Mouse (Mus musculus): ENCODE data around the gene Cacnb3.
"Not testable (repeated sequence)": the region's sequence is repeated elsewhere in the genome, so short reads cannot be mapped to it uniquely, and the experiment has no call there.

The Cacnb3 gene

DNA sequence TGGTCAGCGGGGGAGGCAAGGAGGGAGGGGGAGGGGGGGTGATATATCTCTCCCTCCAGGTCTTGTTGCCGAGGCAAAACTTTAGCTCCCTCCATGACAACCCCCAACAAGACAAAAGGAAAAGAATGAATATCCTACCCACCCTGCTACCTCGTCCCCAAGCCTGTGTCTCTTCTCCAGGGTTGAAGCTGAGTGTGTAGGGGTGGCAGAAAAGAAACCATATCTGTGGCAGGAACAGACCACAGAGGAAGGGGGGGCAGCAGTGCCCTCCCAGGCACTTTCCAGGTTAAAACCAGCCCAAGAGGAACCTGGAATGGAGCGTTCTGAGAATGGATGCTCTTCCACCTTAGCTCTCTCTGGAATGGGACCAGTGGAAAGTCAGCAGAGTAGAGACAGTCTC, at the start of gene Cacnb3:
Gene Cacnb3, plus strand, starts transcription at position 301 of the 400 bp plus-strand sequence.
- DNase-seq: no peak

DNA sequence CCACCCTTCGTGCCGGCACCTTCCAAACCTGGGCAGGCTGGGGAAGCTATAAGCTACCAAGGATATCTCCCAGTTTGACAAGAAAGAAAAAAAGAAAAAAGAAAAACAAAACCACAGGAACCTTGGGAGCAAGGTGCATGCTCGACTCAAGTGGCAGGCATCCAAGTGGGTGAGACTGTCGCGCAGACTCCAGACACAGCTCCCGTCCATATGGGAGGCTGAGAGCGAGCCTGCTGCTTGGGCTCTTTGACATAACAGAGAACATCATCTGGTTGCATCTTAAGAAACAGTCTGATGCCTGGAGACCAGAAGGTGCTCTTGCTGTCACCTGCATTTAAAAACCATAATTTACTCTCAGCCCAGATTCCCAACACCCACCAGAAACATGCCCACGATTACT, 48.2 kb upstream of the Cacnb3 start:
- DNase-seq: no peak

DNA sequence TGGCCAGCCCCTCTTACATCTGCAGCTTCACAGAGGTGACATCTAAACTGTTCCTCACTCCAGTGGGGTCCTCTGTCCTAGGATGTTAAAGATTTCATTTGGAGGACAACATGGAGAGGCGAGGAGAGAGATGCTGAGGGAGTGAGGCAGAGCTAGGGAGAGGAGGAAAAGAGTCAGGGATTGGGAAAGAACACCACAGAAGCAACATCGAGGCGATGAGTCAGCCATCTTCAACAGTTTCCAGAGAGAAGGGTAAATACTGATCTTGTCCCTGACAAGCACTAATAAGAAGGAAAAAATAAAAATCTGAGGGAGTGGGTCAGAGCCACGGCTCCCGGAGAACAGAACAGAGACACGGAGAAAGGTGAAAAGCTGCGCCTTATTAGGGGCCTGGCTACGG, 47.6 kb upstream of the Cacnb3 start:
- no peak for DNase-seq

DNA sequence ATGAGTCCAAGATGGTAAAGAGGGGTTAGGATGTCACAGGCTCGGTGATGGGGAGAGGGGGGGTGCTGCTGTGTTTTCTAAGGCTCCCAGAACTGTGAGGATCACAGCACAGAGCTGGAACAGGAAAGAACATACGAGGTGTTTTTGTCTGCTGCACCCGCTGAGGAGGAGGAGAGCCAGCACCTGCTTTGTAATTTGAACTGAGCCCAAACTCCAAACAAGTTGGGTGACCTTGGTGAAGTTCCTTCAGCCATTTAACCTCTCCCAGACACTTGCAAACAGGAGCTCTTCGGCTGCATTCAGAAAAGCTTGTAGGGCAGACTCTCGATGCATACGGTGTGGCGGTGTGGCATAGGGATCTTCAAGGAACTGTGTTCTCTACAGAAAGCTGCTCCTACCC, 45.2 kb upstream of the Cacnb3 start:
- DNase-seq: no peak

DNA sequence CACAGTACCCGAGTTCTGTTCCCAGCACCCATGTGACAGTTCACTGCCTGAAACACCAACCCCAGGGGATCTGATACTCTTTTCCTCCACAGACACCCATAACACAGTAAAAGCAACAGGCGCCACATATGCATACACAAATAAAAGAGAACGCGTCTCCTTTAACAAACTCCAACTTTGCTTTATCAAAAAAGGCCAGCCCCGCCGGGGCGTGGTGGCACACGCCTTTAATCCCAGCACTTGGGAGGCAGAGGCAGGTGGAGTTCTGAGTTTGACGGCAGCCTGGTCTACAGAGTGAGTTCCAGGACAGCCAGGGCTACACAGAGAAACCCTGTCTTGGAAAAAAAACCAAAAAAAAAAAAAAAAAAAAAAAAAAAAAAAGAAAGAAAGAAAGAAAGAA, 44.5 kb upstream of the Cacnb3 start:
- not testable (repeated sequence) for DNase-seq

DNA sequence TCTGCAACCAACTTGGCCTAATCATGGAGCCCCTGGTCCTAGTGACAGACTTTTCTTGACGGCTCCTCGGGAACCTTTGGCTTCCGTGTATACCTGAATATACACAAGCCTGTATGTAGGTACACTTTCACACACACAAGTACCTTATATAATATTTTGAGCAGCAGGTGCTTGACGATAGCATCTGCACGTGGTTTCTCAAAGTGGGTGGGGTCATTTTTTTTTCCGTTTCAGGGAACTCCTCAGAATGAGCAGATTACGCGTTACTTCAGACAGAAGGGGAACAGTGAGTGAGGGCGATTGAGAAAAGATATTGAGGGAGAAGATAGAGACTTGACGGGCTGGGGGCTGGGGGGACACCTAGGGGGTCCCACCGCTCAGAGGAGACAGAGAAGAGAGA, 42.9 kb upstream of the Cacnb3 start:
- DNase-seq: peak; percentile 83

DNA sequence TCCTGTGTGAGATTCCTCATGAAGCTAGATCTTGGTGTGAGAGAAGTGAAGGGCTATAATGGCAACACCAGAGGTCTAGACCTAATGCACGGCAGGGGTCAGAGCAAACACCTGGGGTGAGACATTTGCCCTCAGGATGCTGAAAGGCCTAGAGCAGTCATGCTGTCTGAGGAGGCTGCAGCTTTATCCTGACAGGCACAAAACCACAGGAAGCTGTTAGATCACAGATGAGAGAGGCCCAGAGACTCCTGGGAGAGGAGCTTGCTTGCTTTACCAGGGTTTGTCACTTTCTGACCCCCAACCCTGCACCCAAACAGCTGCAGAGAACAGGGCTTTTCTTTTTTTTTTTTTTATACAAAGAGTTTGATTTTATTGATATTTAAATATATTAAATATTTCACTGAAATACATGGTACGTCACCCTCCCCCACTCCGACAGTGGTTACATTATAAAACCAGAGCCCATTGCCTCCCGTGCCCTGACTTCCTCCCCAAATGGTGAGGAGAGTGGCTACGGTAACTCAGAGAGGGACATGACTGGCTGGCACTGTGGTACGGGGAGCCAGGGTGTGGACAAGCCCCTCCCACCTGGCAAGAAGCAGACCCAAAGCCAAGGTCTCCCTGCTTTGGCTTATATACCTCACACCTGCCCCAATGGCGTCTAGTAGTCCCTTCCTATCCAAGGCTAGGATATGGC, 40.9 kb upstream of the Cacnb3 start:
- DNase-seq: no peak

DNA sequence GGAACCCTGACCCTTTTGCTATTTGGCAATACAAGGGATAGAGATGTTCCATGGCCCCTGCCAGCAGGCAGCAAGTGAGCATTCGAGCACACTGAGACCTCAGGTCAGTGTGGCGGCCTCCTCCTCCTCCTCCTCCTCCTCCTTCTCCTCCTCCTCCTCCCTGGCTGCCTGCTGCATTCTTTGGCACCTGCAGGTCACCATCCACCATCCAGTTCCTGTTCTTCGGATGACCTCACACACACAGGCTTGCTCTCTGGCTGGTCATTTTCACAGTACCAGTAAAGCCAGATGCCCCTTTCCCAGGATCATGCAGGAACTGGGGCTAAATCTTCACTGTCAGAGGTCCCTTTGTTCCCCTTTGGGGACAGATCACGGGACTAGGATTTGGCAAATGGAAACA, 39.2 kb upstream of the Cacnb3 start:
- DNase-seq: peak; percentile 91

DNA sequence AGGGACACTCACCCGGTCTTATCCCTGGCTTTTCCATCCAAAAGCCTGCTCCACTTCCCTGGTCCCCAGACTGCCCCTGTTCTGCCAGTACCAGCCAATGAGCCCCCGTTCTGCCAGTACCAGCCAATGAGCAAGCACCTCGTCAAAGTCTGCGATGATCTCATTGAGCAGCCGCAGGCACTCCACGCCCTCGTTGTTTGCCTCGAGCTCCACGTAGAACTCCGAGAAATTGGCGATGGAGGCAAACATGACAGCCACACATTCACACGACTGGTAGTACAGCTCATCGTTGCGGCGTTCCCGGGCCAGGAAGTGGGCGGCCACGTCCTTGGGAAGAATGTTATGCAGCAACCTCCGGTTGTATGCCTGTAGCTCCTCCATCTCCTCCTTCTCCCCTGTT, 36.4 kb upstream of the Cacnb3 start:
- peak; percentile 90 for DNase-seq

DNA sequence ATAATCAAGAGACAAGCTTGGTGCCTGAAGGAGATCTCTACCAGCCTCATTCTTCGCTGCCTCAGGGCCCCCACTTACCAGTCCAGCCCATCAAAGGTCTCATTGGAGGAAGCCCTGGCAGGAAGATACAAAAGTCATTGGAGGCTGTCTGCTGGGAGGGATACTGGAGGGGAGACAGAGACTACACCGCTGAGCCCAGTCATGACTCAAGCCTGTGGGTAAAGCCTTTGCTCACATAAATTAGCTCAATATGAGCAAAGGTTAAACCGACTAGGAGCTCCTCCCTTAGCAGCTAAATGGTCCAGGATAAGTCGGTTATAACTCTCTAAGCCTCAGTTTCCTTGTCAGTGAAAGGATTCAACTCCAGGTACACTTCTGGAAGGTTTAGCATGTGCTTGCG, 35.6 kb upstream of the Cacnb3 start:
- DNase-seq: no peak

DNA sequence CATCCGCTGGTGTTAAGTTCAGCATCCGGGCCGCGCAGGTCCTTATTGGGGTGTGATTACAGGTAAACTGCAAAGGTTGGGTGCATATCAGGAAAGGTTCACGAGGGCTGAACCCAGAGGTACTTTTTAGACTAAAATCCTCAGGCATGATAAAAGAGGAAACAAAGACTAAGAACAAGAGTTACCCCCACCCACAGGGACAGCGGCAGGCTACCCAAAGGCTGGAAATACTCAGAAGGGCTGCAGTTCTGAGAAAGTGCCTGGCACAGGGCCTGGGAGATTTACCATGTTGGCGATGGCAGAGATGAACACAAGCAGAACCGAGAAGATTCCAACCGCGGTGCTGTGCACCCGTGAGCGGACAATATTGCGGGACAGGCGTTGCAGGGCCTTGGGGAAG, 34.0 kb upstream of the Cacnb3 start:
- DNase-seq: no peak

DNA sequence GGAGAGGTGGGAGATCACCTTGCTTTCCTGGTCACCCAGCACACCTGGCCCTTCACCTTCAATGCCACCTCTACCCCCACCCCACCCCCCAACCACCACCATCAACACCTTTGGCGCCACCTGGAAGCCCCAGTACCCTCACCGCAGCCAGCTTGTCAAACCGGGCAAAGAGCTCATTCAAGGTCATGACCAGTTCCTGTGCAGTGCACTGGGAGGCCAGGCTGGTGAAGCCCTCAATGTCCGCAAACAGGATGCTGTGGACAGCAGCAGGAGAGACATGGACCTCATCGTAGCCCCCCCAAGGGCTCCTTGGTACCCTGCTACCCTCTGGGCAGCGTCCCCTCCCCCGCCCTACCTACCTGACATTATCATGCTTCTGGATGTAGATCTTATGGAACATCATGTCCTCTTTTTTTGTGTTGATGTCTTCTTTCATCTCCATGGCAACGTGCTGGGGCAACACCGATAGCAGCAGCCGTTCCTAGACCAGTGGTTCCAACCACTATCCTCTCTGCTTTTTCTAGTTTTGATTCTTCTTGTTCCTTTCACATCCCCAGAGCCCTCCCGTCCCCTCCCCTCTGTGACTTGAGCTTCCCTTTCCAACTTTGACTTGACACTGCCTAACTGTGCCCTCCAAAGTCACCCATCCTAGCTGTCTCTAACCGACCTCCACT, 30.5 kb upstream of the Cacnb3 start:
- DNase-seq: peak; percentile 95

DNA sequence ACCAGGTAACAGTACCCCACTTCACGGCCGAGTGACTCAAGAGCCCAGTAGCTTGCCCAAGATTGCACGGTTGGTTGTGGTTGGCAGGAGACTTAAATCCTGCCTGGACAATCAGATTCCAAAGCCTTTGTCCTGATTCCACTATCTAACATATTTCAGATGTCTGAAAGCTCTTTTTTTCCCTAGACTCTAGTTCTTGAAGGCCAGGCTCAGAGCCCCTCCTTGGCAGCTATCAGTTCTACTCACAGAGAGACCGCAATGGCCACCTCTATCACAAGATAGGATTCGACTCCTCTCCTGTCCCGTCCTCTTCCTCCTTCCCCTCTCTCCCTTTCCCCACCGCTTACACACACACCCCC, 28.8 kb upstream of the Cacnb3 start:
- no peak for DNase-seq

DNA sequence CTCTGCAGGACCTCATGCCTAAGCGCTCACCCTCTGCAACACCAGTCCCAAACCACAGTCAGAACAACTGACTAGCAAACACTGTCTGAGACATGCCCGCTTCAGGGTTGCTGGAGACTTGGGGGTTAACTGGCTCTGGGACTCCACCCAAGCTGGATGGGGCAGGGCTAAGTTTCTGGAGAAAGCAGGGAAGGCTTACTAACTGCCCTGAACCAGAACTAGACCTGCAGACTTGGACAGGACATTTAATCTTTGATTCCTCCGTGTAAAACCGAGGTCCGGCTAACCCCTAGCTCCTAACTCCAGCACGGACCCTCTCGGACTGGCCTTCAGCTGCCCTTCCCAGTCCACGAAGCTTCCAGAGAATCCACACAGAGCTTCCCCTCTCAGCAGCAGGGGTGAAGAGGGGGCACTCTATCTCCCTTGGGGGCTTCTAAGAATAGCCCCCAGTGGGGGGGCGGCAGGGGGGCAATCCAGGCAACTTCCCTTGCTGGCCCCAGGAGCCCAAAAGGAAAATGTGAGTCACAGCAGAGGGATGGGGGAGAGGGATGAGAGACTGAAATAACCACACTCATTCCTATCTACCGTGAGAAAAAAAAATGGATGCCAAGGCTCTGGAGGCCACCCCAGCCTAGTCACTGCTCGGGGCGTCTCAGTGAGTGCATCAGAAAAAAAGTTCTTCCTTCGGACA, 28.3 kb upstream of the Cacnb3 start:
- DNase-seq: peak; percentile 99

DNA sequence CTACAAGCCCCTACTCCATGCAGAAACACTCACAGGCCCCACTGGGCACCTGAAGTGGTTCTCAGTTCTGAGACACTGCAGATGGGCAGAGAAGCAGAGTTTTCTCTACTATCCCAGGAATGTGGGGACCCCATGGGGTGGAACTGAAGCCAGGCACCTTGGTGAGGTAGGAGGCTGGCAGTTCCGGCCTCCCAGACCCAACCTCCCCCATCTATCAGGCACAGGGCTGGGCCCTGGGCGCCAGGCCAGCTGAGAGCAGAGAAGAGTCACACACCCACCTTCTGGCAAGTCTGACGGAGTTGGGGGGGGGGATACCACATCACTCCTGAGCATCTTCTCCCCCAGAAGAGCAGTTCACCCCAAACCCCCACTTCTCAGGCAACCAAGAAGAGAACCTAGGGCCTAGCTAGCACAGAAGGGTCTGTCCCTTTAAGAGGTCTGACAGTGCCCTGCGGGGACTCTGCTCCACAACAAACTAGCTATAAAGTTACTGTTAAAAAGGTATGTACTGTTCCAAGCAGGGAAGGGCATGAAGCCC, 27.6 kb upstream of the Cacnb3 start:
- peak; percentile 96 for DNase-seq

DNA sequence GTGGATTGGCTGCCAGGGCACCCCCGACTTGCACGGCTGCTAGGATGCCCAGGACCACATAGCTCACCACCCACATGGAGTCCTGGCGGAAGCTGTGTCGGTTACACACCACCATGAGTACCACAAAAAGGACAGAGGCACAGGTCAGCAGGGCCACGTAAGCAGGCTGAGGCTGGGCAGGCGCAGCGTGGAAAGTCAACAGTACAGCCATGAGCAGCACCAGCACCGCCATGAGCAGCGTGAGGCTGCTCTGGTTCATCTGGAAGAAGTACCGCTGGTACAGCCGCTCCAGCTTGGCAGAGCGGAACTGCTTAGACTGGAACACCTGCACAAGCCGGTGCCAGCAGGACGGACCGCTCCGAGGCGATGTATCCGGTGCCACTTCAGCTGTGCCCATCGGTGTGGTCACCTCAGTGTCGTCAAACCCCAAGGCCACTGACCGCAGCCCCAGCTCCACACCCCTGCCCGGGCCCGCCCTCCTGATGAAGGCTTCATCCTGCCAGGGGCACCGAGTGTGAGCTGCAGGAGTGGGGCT, 26.5 kb upstream of the Cacnb3 start:
- peak; percentile 92 for DNase-seq

DNA sequence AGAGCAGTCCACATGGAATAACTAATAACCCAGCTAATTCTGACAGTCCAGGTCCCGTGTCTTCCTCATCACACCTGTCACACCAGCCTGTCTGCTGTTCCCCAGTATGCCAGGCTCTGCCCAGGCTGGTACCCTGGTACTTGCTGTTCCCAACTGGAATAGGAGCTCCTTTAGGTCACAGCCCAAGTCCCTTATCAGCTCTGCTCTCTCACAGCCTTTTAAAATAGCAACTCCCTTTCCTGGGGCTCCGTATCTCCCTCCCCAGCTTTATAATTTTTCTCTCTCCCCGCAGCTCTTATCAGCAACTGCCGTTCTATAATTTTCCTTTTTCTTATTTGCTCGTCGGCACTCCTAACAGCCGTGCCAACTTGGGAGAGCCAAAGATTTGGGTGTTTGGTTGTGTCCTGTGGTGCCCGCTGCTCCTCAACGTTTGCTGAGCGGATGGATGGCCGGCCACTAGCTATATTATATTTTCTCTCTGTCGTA, 24.5 kb upstream of the Cacnb3 start:
- DNase-seq: peak; percentile 98

DNA sequence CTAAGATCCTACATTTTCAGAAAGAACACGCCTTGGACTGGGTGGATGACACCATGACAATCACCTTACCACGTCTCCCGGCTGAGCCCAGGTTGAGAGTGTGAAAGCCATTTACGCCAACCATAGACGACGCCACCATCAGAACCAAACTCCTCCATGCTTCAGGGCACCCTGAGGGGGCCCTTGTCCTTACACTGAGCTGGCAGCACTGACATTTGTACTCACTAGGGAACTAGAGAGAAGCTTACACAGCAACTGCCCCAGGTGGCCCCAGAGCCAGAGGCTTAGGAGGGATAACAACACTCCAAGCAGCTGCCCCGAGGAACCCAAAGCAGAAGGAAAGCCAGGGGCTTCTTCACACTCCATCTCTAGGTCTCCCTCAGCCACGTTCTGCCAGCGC, 23.9 kb upstream of the Cacnb3 start:
- DNase-seq: peak; percentile 93

DNA sequence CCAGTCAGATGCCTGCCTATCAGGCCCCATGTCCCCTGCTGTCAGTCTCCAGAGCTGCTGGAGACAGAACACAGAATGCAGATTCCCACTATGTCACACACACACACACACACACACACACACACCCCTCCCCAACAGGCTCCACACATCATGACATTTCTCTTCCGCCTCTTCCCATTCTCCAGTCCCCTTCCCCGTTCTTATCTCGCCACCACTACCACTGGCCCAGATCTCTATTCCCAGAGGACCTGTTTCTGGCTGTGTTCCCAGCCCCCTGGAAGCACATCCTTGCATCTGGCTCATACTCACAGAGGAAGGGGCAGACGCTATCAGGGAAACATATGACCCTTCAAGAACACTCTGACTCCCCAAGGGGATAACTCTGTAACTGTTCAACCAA, 23.1 kb upstream of the Cacnb3 start:
- peak; percentile 99 for DNase-seq

DNA sequence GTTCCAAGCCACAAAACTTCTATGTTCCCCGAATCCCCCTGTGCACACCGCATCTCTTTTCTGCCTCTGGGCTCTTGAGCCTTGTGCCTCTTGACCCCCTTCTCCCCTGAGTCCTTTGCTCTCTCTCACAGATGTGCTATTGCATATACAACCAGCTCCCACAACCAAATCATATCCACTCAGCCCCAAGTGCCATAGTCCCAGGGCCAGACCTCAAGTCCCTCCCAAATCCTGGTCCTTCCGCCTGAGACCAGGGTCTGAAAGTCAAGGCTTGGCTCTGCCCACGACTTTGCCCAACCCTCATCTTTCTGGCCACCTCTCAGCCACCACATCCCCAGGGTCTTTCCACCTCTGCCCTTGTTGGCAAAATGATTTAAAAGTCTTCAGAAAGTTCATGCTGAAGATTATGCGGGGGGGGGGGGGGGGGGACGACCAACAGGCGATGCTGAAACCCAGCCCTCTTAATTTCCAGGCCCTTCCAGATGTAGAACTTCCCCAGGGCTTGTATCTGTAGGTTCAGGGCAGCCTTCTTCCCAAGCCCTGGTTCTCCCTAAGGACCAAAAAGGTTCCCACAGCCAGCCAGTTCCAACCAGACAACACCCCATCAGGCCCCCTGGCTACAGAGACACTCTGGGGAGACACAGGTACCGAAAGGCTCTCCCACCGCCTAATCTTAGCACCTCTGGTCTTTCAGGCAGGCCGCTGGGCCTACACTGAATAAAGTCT, 22.4 kb upstream of the Cacnb3 start:
- DNase-seq: peak; percentile 98

DNA sequence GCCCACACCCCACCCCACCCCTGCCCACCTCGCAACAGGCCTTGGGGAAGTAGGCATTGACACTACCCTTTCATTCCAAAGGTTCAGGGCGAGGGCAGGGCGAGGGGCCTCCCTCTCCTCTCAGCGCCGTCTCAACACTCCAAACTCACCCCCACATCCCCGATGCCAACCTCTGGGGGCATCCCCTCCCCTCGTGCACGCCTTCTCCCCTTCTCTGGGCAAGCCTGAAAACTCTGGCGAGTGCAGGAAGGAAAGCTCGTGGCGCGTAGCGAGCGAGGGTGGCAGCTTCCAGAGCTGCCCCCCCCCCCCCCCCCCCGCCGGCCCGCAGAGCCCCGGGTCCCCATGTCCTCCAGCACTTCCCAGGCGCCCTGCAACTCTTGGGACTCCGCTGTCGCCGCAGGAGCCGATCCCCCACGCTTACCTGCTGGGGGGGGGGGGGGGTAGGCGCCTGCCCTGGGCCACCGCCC, 21.8 kb upstream of the Cacnb3 start:
- peak; percentile 96 for DNase-seq

DNA sequence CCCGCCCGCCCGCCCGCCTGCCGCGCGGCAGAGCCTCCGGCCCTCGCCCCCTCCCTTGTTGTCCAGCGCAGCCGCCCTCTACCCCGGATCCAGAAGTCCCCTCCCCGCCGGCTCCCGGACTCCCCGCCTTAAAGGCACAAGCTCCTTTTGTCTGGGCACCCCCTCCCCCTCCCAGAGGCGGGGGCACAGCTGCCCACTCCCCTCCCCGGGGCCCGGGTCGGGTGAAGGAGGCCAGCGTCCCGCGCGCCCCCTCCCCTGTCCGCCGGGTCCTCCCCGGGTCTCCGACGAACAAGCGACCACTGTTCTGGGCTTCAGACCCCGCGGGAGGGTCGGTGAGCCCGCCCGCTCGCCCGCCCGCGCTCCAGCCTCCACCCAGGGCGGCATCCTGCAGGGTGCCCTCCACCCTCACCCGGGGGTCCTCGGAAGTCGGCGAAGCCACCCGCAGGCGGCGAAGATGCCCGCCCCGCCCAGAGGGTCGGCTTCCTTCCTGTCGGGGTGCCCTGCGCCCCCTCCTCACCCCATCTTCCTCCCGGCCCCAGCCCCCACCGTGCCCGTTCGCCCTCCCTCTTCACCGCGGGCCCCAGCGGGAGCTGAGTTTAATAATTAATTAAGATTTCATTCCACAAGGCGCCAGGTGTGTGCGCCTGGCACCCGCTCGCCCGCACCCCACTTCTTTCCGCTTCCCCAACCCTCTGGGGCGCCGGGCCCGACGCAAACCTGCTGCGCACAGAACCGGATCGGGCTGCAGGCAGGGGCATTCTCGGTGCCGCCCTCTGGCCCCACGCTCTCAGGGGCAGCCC, 21.1 kb upstream of the Cacnb3 start, which contains the start of gene Adcy6:
Gene Adcy6, minus strand, starts transcription at position 746 of the 800 bp plus-strand sequence.
- DNase-seq: peak; percentile 99

Measured in heart, adult 11 months (tissue).